Mouse (Mus musculus): ENCODE data around the gene Ssx2ip. TPM values are rescaled to one million over a fixed set of nuclear protein-coding genes. Genes with fewer than 3 reads are reported as not detected.

The Ssx2ip gene
- polyA plus RNA-seq, 1 experiment from 2014 or later, result 28.8 TPM

GRCm38 (mm10) chr3:146472657-146473056, 68.2 kb downstream of the Ssx2ip start:
- ATAC-seq (ENCODE audit: insufficient read depth, low FRiP score, low TSS enrichment), result no peak
- 78% methylated on average over 4 of the region's 4 CpGs for WGBS
- DNase-seq (ENCODE audit: low spot score), result no peak
- Histone ChIP-seq H3K4me2 (ENCODE audit: low read depth) (no peak overlapping the region), H3K9me3 (ENCODE audit: control insufficient read depth, low read length) (no peaks in the 10 kb centered on the region), H3K27ac (ENCODE audit: low read depth, low read length) (no peak overlapping the region), H3K4me1 (ENCODE audit: control insufficient read depth, insufficient read depth, low read length) (no peaks in the 10 kb centered on the region), H3K27me3 (ENCODE audit: control insufficient read depth, insufficient read depth, low read length) (no peaks in the 10 kb centered on the region), H3K9ac (ENCODE audit: low read length) (no peak overlapping the region), H3K36me3 (ENCODE audit: control insufficient read depth, insufficient read depth, low read length) (no peaks in the 10 kb centered on the region), H3K4me3 (ENCODE audit: low read depth, low read length) (no peak overlapping the region)

- no peak for ATAC-seq (ENCODE audit: insufficient read depth, low FRiP score, low TSS enrichment)
- no peak overlapping the region for H3K4me2 ChIP-seq (ENCODE audit: low read depth)
- no peak overlapping the region for H3K27ac ChIP-seq (ENCODE audit: low read depth, low read length)
- H3K4me1 ChIP-seq (ENCODE audit: control insufficient read depth, insufficient read depth, low read length), result no peaks in the 10 kb centered on the region
- H3K9me3 ChIP-seq (ENCODE audit: control insufficient read depth, low read length), result no peaks in the 10 kb centered on the region
- no peaks in the 10 kb centered on the region for H3K36me3 ChIP-seq (ENCODE audit: control insufficient read depth, insufficient read depth, low read length)
- no peak overlapping the region for H3K4me3 ChIP-seq (ENCODE audit: low read depth, low read length)
- no peak for DNase-seq (ENCODE audit: low spot score)
- H3K9ac ChIP-seq (ENCODE audit: low read length), result no peak overlapping the region
- no peaks in the 10 kb centered on the region for H3K27me3 ChIP-seq (ENCODE audit: control insufficient read depth, insufficient read depth, low read length)
Measured at GRCm38 (mm10) chr3:146473741-146474140, 69.3 kb downstream of the Ssx2ip start.

- Histone ChIP-seq H3K4me1 (ENCODE audit: control insufficient read depth, insufficient read depth, low read length) (no peaks in the 10 kb centered on the region), H3K4me2 (ENCODE audit: low read depth) (no peak overlapping the region), H3K9ac (ENCODE audit: low read length) (no peak overlapping the region), H3K27me3 (ENCODE audit: control insufficient read depth, insufficient read depth, low read length) (no peaks in the 10 kb centered on the region), H3K4me3 (ENCODE audit: low read depth, low read length) (no peak overlapping the region), H3K9me3 (ENCODE audit: control insufficient read depth, low read length) (no peaks in the 10 kb centered on the region), H3K36me3 (ENCODE audit: control insufficient read depth, insufficient read depth, low read length) (no peaks in the 10 kb centered on the region), H3K27ac (ENCODE audit: low read depth, low read length) (no peak overlapping the region)
- WGBS, result 93% methylated on average over 3 of the region's 3 CpGs
- ATAC-seq (ENCODE audit: insufficient read depth, low FRiP score, low TSS enrichment), result no peak
- no peak for DNase-seq (ENCODE audit: low spot score)
Measured at GRCm38 (mm10) chr3:146474428-146474827, 70.0 kb downstream of the Ssx2ip start.

GRCm38 (mm10) chr3:146482044-146482443, 77.6 kb downstream of the Ssx2ip start:
- no peak overlapping the region for H3K9ac ChIP-seq (ENCODE audit: low read length)
- H3K4me1 ChIP-seq (ENCODE audit: control insufficient read depth, insufficient read depth, low read length), result no peaks in the 10 kb centered on the region
- no peak for ATAC-seq (ENCODE audit: insufficient read depth, low FRiP score, low TSS enrichment)
- H3K4me2 ChIP-seq (ENCODE audit: low read depth), result no peak overlapping the region
- H3K36me3 ChIP-seq (ENCODE audit: control insufficient read depth, insufficient read depth, low read length), result no peaks in the 10 kb centered on the region
- no peaks in the 10 kb centered on the region for H3K9me3 ChIP-seq (ENCODE audit: control insufficient read depth, low read length)
- no peak for DNase-seq (ENCODE audit: low spot score)
- no peak overlapping the region for H3K27ac ChIP-seq (ENCODE audit: low read depth, low read length)
- no peak overlapping the region for H3K4me3 ChIP-seq (ENCODE audit: low read depth, low read length)
- WGBS, result 74% methylated on average over 2 of the region's 2 CpGs
- H3K27me3 ChIP-seq (ENCODE audit: control insufficient read depth, insufficient read depth, low read length), result no peaks in the 10 kb centered on the region

- Histone ChIP-seq H3K9me3 (ENCODE audit: control insufficient read depth, low read length) (no peaks in the 10 kb centered on the region), H3K36me3 (ENCODE audit: control insufficient read depth, insufficient read depth, low read length) (no peaks in the 10 kb centered on the region)
- WGBS, result 83% methylated on average over 4 of the region's 4 CpGs
Measured at GRCm38 (mm10) chr3:146486464-146486863, 82.0 kb downstream of the Ssx2ip start.

More at GRCm38 (mm10) chr3:146486464-146486863, 82.0 kb downstream of the Ssx2ip start:
- ATAC-seq (ENCODE audit: insufficient read depth, low FRiP score, low TSS enrichment) (no peak), DNase-seq (ENCODE audit: low spot score) (no peak)
- H3K4me1 ChIP-seq (ENCODE audit: control insufficient read depth, insufficient read depth, low read length), result no peaks in the 10 kb centered on the region
- H3K27ac ChIP-seq (ENCODE audit: low read depth, low read length), result no peak overlapping the region
- no peak overlapping the region for H3K4me2 ChIP-seq (ENCODE audit: low read depth)
- no peaks in the 10 kb centered on the region for H3K27me3 ChIP-seq (ENCODE audit: control insufficient read depth, insufficient read depth, low read length)
- no peak overlapping the region for H3K4me3 ChIP-seq (ENCODE audit: low read depth, low read length)
- H3K9ac ChIP-seq (ENCODE audit: low read length), result no peak overlapping the region

Small RNAs within 50 kb of the gene (microRNA-seq; reads per million reads assigned to microRNA genes)
- not detected for gene Gm22901

Other genes with a start within 250 kb of the Ssx2ip start
- gene Lpar3, start 183.7 kb upstream of the Ssx2ip start, polyA plus RNA-seq (2014; fragmentation: Nextera tagmentation; extraction: Ambion mirVana), result 1.4 and 2.4 TPM in 2 replicates
- gene Ctbs, start 45.2 kb downstream of the Ssx2ip start, polyA plus RNA-seq (2014; fragmentation: Nextera tagmentation; extraction: Ambion mirVana), result 5.3 and 5.5 TPM in 2 replicates
- 4.8 and 5.7 TPM in 2 replicates for gene Spata1, start 95.1 kb downstream of the Ssx2ip start, polyA plus RNA-seq (2014; fragmentation: Nextera tagmentation; extraction: Ambion mirVana)
- gene Gng5, start 95.2 kb downstream of the Ssx2ip start, polyA plus RNA-seq (2014; fragmentation: Nextera tagmentation; extraction: Ambion mirVana), result 956 and 1,018 TPM in 2 replicates
- 65.1 and 69.8 TPM in 2 replicates for gene Rpf1, start 116.8 kb downstream of the Ssx2ip start, polyA plus RNA-seq (2014; fragmentation: Nextera tagmentation; extraction: Ambion mirVana)
- gene Uox, start 165.8 kb downstream of the Ssx2ip start, polyA plus RNA-seq (2014; fragmentation: Nextera tagmentation; extraction: Ambion mirVana), result not detected in 2 replicates
- gene Dnase2b, start 211.0 kb downstream of the Ssx2ip start, polyA plus RNA-seq (2014; fragmentation: Nextera tagmentation; extraction: Ambion mirVana), result not detected in 2 replicates
- gene 4930503B20Rik, start 246.7 kb downstream of the Ssx2ip start, polyA plus RNA-seq (2014; fragmentation: Nextera tagmentation; extraction: Ambion mirVana), result not detected in 2 replicates

All from neural tube, embryonic 11.5 days (tissue).